In the genomic region with DNA sequence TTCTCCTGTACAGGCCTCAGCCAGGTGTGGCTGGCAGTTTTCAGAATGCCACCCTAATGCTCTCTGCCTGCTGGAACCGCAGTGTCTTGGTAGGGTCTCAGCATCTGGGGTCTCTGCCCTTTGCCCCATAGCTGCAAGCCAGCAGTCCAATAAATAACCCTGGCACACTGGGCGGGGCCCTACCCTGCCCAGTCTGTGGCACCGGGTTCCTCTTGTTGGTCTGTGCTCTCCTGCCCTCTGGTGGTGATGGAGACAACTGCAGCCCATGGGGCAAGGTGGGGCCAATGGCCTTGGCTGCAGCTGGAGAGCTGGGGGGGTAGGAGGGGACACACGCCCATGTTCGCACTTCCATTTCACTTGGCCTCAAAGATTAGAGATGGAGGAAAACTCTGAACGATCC, we compare ENCODE assay signal across 8 mouse cellular contexts.
A peak's percentile ranks its signal among the peaks of the same experiment; 100 is the strongest.
DNase-seq lines count a peak whose midpoint lies in the region; ATAC-seq and TF ChIP-seq lines count a peak whose summit lies in the region.

No protein-coding gene starts in this region.

- peak; percentile 53 for DNase-seq in CD4-positive helper T cell, adult 2 months (ENCODE audit: low read depth, low spot score)
- DNase-seq in heart, postnatal 0 days (ENCODE audit: low spot score) = peak; percentile 36
- peak; percentile 68 for DNase-seq in kidney, postnatal 14 days
- DNase-seq in liver, embryonic 13.5 days = peak; percentile 46
- DNase-seq in telencephalon, adult 2 months (ENCODE audit: low read depth, low spot score) = peak; percentile 60

- H3K9me3 ChIP-seq in heart, postnatal 0 days (replicated peaks; ENCODE audit: control insufficient read depth, low read length) = no peaks in the 10 kb centered on the region
- H3K9me3 ChIP-seq in liver, embryonic 13.5 days (replicated peaks) = no peaks in the 10 kb centered on the region
- H3K9me3 ChIP-seq in neural tube, embryonic 15.5 days (replicated peaks) = no peaks in the 10 kb centered on the region

- H3K4me1 ChIP-seq in bone marrow, adult 2 months (ENCODE audit: control insufficient read depth, insufficient read depth, low read length) = no peaks in the 10 kb centered on the region
- H3K4me1 ChIP-seq in embryonic fibroblast, embryonic 13.5 days (ENCODE audit: control insufficient read depth, insufficient read depth, low read length) = no peaks in the 10 kb centered on the region
- H3K4me1 ChIP-seq in heart, postnatal 0 days (ENCODE audit: control insufficient read depth, insufficient read depth) = no peaks in the 10 kb centered on the region
- no peaks in the 10 kb centered on the region for H3K4me1 ChIP-seq in liver, embryonic 13.5 days (replicated peaks)
- peaks cover 8% of the 10 kb centered on the region for H3K4me1 ChIP-seq in neural tube, embryonic 15.5 days

- no peak for TF ChIP-seq POLR2A in bone marrow, adult 2 months (IDR thresholded peaks at IDR 0.05; ENCODE audit: borderline replicate concordance, control insufficient read depth, low read depth, low read length)
- no peak for TF ChIP-seq POLR2A in embryonic fibroblast, embryonic 13.5 days (IDR thresholded peaks at IDR 0.05; ENCODE audit: low read depth, low read length)

- TF ChIP-seq EP300 in heart, postnatal 0 days (IDR thresholded peaks at IDR 0.05; ENCODE audit: low read depth) = no peak

- H3K9ac ChIP-seq in heart, postnatal 0 days (replicated peaks; ENCODE audit: low read depth, low read length) = no peak overlapping the region
- no peak overlapping the region for H3K9ac ChIP-seq in liver, embryonic 13.5 days
- H3K9ac ChIP-seq in neural tube, embryonic 15.5 days (replicated peaks) = no peak overlapping the region

- H3K27ac ChIP-seq in bone marrow, adult 2 months (ENCODE audit: control insufficient read depth, insufficient read depth, low read depth, low read length, poor library complexity) = no peak overlapping the region
- H3K27ac ChIP-seq in embryonic fibroblast, embryonic 13.5 days (ENCODE audit: insufficient read depth, low read length) = no peak overlapping the region
- H3K27ac ChIP-seq in heart, postnatal 0 days (ENCODE audit: low read depth) = no peak overlapping the region
- H3K27ac ChIP-seq in liver, embryonic 13.5 days = no peak overlapping the region
- 0 out of 2 replicates have a peak overlapping the region, but pooled peaks have one; percentile 9 for H3K27ac ChIP-seq in neural tube, embryonic 15.5 days (replicated peaks)

- no peaks in the 10 kb centered on the region for H3K36me3 ChIP-seq in heart, postnatal 0 days (replicated peaks; ENCODE audit: control insufficient read depth, insufficient read depth, low read length)
- no peaks in the 10 kb centered on the region for H3K36me3 ChIP-seq in liver, embryonic 13.5 days
- H3K36me3 ChIP-seq in neural tube, embryonic 15.5 days = no peaks in the 10 kb centered on the region

- no peak overlapping the region for H3K4me3 ChIP-seq in bone marrow, adult 2 months (replicated peaks; ENCODE audit: control insufficient read depth, low read depth, low read length)
- H3K4me3 ChIP-seq in embryonic fibroblast, embryonic 13.5 days (ENCODE audit: insufficient read depth, low read length) = no peak overlapping the region
- no peak overlapping the region for H3K4me3 ChIP-seq in heart, postnatal 0 days (ENCODE audit: low read depth, low read length)
- H3K4me3 ChIP-seq in liver, embryonic 13.5 days (replicated peaks) = no peak overlapping the region
- no peak overlapping the region for H3K4me3 ChIP-seq in neural tube, embryonic 15.5 days (replicated peaks)

- H3K4me2 ChIP-seq in heart, postnatal 0 days (ENCODE audit: low read depth, low read length) = no peak overlapping the region
- H3K4me2 ChIP-seq in liver, embryonic 13.5 days = no peak overlapping the region
- H3K4me2 ChIP-seq in neural tube, embryonic 15.5 days = no peak overlapping the region

- peak; percentile 85 for TF ChIP-seq CTCF in bone marrow, adult 2 months (IDR thresholded peaks at IDR 0.05; ENCODE audit: control insufficient read depth, insufficient read depth, low read length)
- TF ChIP-seq CTCF in embryonic fibroblast, embryonic 13.5 days (IDR thresholded peaks at IDR 0.05; ENCODE audit: borderline replicate concordance, insufficient read depth, low read length) = peak; percentile 94
- TF ChIP-seq CTCF in heart, postnatal 0 days (IDR thresholded peaks at IDR 0.05; ENCODE audit: low read depth) = peak; percentile 97

- WGBS in bone marrow, adult 2 months = 21% methylated on average over 6 of the region's 6 CpGs
- WGBS in heart, postnatal 0 days = 20% methylated on average over 6 of the region's 6 CpGs
- WGBS in liver, embryonic 13.5 days (ENCODE audit: insufficient replicate concordance) = 15% methylated on average over 6 of the region's 6 CpGs
- 21% methylated on average over 6 of the region's 6 CpGs for WGBS in neural tube, embryonic 15.5 days

- no peaks in the 10 kb centered on the region for H3K27me3 ChIP-seq in heart, postnatal 0 days (ENCODE audit: control insufficient read depth, insufficient read depth, low read length)
- no peaks in the 10 kb centered on the region for H3K27me3 ChIP-seq in liver, embryonic 13.5 days
- H3K27me3 ChIP-seq in neural tube, embryonic 15.5 days (replicated peaks) = no peaks in the 10 kb centered on the region

- peak; percentile 44 for ATAC-seq in heart, postnatal 0 days (ENCODE audit: insufficient read depth, low read depth)
- ATAC-seq in liver, embryonic 13.5 days (ENCODE audit: low read depth) = peak; percentile 53; the same call in 1 of the 2 replicates
- ATAC-seq in neural tube, embryonic 15.5 days (ENCODE audit: low FRiP score) = no peak
